Mouse (Mus musculus) limb, embryonic 11.5 days (tissue): ENCODE results near the gene Dbndd2. TPM values are rescaled to one million over a fixed set of nuclear protein-coding genes. Genes with fewer than 3 reads are reported as not detected.

ENCODE experiments used
- ATAC-seq: fragments of 200-750 bp; cut with Nextera tagmentation; 2 replicates; pipeline ENCODE4 v1.8.0; 2017; ENCODE audit warnings: low read depth; ENCODE audit not compliant: insufficient number of reproducible peaks, low FRiP score, low TSS enrichment
- DNase-seq: peaks from one replicate; pipeline ENCODE4 v3.0.0-alpha.2; 2015; ENCODE audit warnings: low spot score
- H3K27ac ChIP-seq: fragments of 300-500 bp; sonication (generic); replicated peaks from 2 replicates; pipeline ENCODE4 v1.5.1; 2014; ENCODE audit warnings: low read depth, mild to moderate bottlenecking, low read length
- H3K27me3 ChIP-seq: fragments of 300-500 bp; sonication (generic); 2 replicates; pipeline ENCODE4 v1.6.1; 2014; ENCODE audit warnings: mild to moderate bottlenecking, low read length, mixed read lengths; ENCODE audit not compliant: control insufficient read depth, insufficient read depth
- H3K36me3 ChIP-seq: fragments of 300-500 bp; sonication (generic); 2 replicates; pipeline ENCODE4 v1.6.1; 2014; ENCODE audit warnings: mild to moderate bottlenecking, low read length, moderate library complexity, mixed read lengths; ENCODE audit not compliant: control insufficient read depth, insufficient read depth
- H3K4me1 ChIP-seq: fragments of 300-500 bp; sonication (generic); 2 replicates; pipeline ENCODE4 v1.6.1; 2014; ENCODE audit warnings: low read length, mixed read lengths; ENCODE audit not compliant: control insufficient read depth, insufficient read depth
- H3K4me2 ChIP-seq: fragments of 300-500 bp; sonication (generic); 2 replicates; pipeline ENCODE4 v1.6.1; 2014; ENCODE audit warnings: low read depth, mild to moderate bottlenecking, moderate library complexity; ENCODE audit not compliant: severe bottlenecking
- H3K4me3 ChIP-seq: fragments of 300-500 bp; sonication (generic); 2 replicates; pipeline ENCODE4 v1.5.1; 2014; ENCODE audit warnings: low read depth, low read length
- H3K9ac ChIP-seq: fragments of 300-500 bp; sonication (generic); 2 replicates; pipeline ENCODE4 v1.6.1; 2014; ENCODE audit warnings: mild to moderate bottlenecking, low read length
- H3K9me3 ChIP-seq: fragments of 300-500 bp; sonication (generic); 2 replicates; pipeline ENCODE4 v1.6.1; 2016; ENCODE audit warnings: low read length; ENCODE audit not compliant: control insufficient read depth
- WGBS: fragments of 180-500 bp; shearing (Covaris S2); extraction: QIAGEN DNeasy Blood & Tissue Kit; methylation state at CpG from one replicate; pipeline ENCODE4 v1.1.7; 2014; 5-methylcytosine and 5-hydroxymethylcytosine counted together
- polyA plus RNA-seq: library from polyadenylated mRNA; unstranded; fragments of >200 nt; fragmentation: Nextera tagmentation; extraction: Ambion mirVana; gene quantifications from 2 replicates; pipeline ENCODE4 v1.2.1, GENCODE M21; 2014

The Dbndd2 gene
- polyA plus RNA-seq, 1 experiment from 2014 or later: 1.3 TPM

- Histone ChIP-seq H3K4me1 (0 out of 2 replicates have a peak, but pooled peaks cover 3% of the 10 kb centered on the region), H3K27ac (no peak overlapping the region), H3K4me3 (no peak overlapping the region), H3K4me2 (no peak overlapping the region; the same call in 1 of the 2 replicates), H3K36me3 (no peaks in the 10 kb centered on the region), H3K9ac (no peak overlapping the region), H3K9me3 (no peaks in the 10 kb centered on the region), H3K27me3 (no peaks in the 10 kb centered on the region)
- WGBS: 25% methylated on average over 8 of the region's 8 CpGs
- no peak for ATAC-seq
- no peak for DNase-seq
These were observed 36.4 kb downstream of the Dbndd2 start for GRCm38 (mm10) chr2:164522280-164522679.

GRCm38 (mm10) chr2:164523301-164523773, 37.4 kb downstream of the Dbndd2 start:
- Histone ChIP-seq H3K36me3 (no peaks in the 10 kb centered on the region), H3K4me3 (no peak overlapping the region), H3K27ac (no peak overlapping the region), H3K4me1 (0 out of 2 replicates have a peak, but pooled peaks cover 3% of the 10 kb centered on the region), H3K9me3 (no peaks in the 10 kb centered on the region), H3K9ac (no peak overlapping the region), H3K27me3 (no peaks in the 10 kb centered on the region), H3K4me2 (no peak overlapping the region)
- no peak for ATAC-seq
- WGBS: 82% methylated on average over 10 of the region's 10 CpGs
- DNase-seq: no peak

GRCm38 (mm10) chr2:164528557-164528956, 42.7 kb downstream of the Dbndd2 start:
- H3K4me1 ChIP-seq: no peaks in the 10 kb centered on the region
- ATAC-seq: no peak
- WGBS: 59% methylated on average over 5 of the region's 5 CpGs
- DNase-seq: no peak
- H3K27ac ChIP-seq: no peak overlapping the region
- H3K36me3 ChIP-seq: no peaks in the 10 kb centered on the region
- H3K9ac ChIP-seq: no peak overlapping the region
- H3K4me3 ChIP-seq: no peak overlapping the region
- no peaks in the 10 kb centered on the region for H3K27me3 ChIP-seq
- H3K9me3 ChIP-seq: no peaks in the 10 kb centered on the region
- H3K4me2 ChIP-seq: no peak overlapping the region

DNA sequence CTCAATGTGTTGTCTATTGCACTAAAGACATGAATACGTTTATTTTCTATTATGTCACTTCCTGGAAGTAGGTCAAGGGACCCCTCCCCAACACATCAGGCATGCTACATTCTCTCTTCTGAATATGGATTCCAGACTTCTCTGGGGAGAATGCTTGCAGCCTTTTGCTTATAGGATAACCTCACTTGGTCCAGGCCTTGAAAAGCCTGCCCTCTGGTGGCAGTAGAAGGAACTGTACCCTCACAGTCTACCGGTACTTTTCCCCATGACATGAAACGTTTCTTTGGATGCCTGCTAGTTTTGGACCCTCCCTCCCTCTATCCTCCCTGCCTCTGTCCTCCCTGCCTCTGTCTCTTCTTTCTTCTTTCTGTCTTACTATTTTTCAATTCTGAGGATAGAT, 45.3 kb downstream of the Dbndd2 start:
- H3K36me3 ChIP-seq: no peaks in the 10 kb centered on the region
- H3K9ac ChIP-seq: no peak overlapping the region
- no peaks in the 10 kb centered on the region for H3K27me3 ChIP-seq
- WGBS: 8% methylated on average over 3 of the region's 3 CpGs
- no peak overlapping the region for H3K27ac ChIP-seq
- H3K4me3 ChIP-seq: no peak overlapping the region
- no peaks in the 10 kb centered on the region for H3K9me3 ChIP-seq
- DNase-seq: peak; percentile 84
- no peaks in the 10 kb centered on the region for H3K4me1 ChIP-seq
- H3K4me2 ChIP-seq: no peak overlapping the region
- ATAC-seq: no peak

DNA sequence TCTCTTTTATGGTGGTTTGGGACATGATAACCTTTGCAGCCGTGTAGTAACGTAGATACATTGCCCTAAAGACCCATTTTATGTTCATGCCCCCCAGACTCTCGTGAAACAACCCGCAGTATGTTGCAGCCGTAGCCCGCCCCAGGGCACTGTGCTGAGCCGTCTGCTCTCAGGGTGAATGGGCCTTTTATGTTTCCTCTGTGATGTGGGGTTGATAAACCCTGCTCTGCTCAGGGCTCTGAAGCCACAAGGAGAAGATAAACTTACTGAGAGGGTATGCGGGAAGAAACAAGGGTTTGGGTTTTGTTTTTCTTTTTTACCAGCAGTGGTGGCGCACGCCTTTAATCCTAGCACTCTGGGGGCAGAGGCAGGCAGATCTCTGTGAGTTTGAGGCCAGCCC, 48.4 kb downstream of the Dbndd2 start:
- ATAC-seq: no peak
- H3K9ac ChIP-seq: no peak overlapping the region; the same call in 1 of the 2 replicates
- H3K4me2 ChIP-seq: no peak overlapping the region
- no peak overlapping the region for H3K4me3 ChIP-seq
- no peaks in the 10 kb centered on the region for H3K4me1 ChIP-seq
- H3K9me3 ChIP-seq: no peaks in the 10 kb centered on the region
- H3K36me3 ChIP-seq: no peaks in the 10 kb centered on the region
- no peaks in the 10 kb centered on the region for H3K27me3 ChIP-seq
- H3K27ac ChIP-seq: no peak overlapping the region
- DNase-seq: no peak
- WGBS: 75% methylated on average over 10 of the region's 10 CpGs

GRCm38 (mm10) chr2:164537003-164537402, 51.1 kb downstream of the Dbndd2 start:
- no peaks in the 10 kb centered on the region for H3K9me3 ChIP-seq

DNA sequence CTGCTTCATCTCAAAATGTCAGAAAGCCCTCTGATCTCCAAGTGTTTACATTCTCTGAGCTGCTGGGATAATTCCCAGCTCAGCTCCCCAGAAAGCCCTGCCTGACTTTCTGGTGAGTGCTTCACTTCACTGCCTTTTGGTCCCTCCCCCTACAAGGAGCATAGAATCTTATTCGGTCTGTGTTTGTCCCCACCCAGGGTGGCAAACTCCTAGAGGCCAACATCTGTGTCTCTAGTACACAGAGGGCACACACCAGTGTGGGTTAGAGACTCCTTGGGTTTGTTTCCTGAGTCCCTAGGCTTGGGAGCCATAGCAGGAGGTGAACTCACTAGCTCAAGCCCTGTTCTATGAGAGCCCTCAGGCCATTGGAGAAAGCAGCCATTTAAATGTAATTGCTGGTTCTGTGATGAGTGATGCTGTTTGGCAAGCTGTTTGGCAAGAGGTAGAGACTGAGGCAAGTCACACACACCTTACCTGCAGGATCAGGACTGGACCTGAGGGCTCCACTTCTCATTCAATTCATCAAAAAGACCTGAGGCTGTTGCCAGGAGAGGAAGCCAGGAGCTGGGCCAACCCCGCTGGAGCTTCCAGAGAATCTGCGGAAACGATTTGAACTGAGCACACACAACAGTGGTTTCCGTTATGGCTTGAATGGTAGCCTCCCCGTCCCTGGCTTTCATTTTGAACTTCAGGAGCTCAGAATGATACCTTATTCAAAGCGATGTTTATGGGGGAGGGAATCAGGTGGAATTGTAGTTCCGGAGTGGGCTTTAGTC, 54.9 kb downstream of the Dbndd2 start:
- ATAC-seq (no peak), DNase-seq (no peak)
- H3K27me3 ChIP-seq: no peaks in the 10 kb centered on the region
- no peak overlapping the region for H3K27ac ChIP-seq
- H3K4me3 ChIP-seq: no peak overlapping the region
- H3K4me1 ChIP-seq: no peaks in the 10 kb centered on the region
- H3K9ac ChIP-seq: no peak overlapping the region
- 43% methylated on average over 8 of the region's 8 CpGs for WGBS
- H3K9me3 ChIP-seq: no peaks in the 10 kb centered on the region
- H3K36me3 ChIP-seq: no peaks in the 10 kb centered on the region
- H3K4me2 ChIP-seq: no peak overlapping the region

More at GRCm38 (mm10) chr2:164537003-164537402, 51.1 kb downstream of the Dbndd2 start:
- Histone ChIP-seq H3K27ac (no peak overlapping the region), H3K4me3 (no peak overlapping the region), H3K4me2 (no peak overlapping the region), H3K36me3 (no peaks in the 10 kb centered on the region), H3K9ac (no peak overlapping the region), H3K4me1 (no peaks in the 10 kb centered on the region), H3K27me3 (no peaks in the 10 kb centered on the region)
- no peak for DNase-seq
- WGBS: 80% methylated on average over 4 of the region's 4 CpGs
- no peak for ATAC-seq

GRCm38 (mm10) chr2:164542132-164542531, 56.2 kb downstream of the Dbndd2 start:
- DNase-seq (no peak), ATAC-seq (no peak)
- no peak overlapping the region for H3K27ac ChIP-seq
- no peak overlapping the region for H3K9ac ChIP-seq
- H3K36me3 ChIP-seq: no peaks in the 10 kb centered on the region
- H3K4me1 ChIP-seq: no peaks in the 10 kb centered on the region
- H3K4me3 ChIP-seq: no peak overlapping the region
- WGBS: 80% methylated on average over 5 of the region's 5 CpGs
- no peaks in the 10 kb centered on the region for H3K27me3 ChIP-seq
- H3K4me2 ChIP-seq: no peak overlapping the region
- no peaks in the 10 kb centered on the region for H3K9me3 ChIP-seq
